ENCODE assay signal across 9 mouse cellular contexts in the genomic region with DNA sequence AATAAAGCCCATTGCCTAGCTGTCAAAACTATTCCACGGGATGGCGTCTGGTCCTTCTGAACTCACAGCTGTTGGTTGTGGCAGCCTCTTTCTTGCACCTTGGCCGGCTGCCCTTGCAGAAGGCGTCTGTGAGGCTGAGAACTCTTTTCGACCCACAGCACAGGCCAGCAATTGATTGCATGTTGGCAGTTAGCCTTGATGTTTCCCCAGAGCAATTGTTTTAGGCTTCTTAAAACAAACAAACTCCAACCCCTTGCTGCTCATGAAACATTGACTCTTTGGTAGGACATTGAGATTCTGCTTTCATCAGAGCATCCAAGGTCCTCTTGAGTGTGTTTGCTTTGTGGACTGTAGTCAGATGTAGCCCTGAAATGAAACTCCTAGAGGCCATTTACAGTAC. TPM values are rescaled to one million over a fixed set of nuclear protein-coding genes. Genes with fewer than 3 reads are reported as not detected.
A peak's percentile ranks its signal among the peaks of the same experiment; 100 is the strongest.
DNase-seq lines count a peak whose midpoint lies in the region; ATAC-seq and TF ChIP-seq lines count a peak whose summit lies in the region.
"Had no signal": no experiment of that assay in that cellular context is flagged by ENCODE, and none has a peak within 500 bp of the region (broad histone marks: within the 10 kb centered on the region; RNA-seq: fewer than 3 reads in every experiment).

No protein-coding gene starts in this region.

- H3K9me3 ChIP-seq in kidney, embryonic 14.5 days (ENCODE audit: control insufficient read depth, low read length), result no peaks in the 10 kb centered on the region
- no peaks in the 10 kb centered on the region for H3K9me3 ChIP-seq in heart, embryonic 16.5 days (replicated peaks; ENCODE audit: control insufficient read depth, low read length)

- peak; percentile 89 for DNase-seq in kidney, adult 2 months
- DNase-seq in cerebellum, postnatal 25 days, result peak; percentile 28 to 58
- peak; percentile 36 for DNase-seq in left cerebral cortex, adult 11 months (ENCODE audit: low spot score)
- DNase-seq in right cerebral cortex, postnatal 10 days (ENCODE audit: low spot score in 2 of 2), result peak; percentile 86 to 88
- DNase-seq in spleen, adult 18-20 months, result no peak

- H3K4me2 ChIP-seq in kidney, embryonic 14.5 days (replicated peaks; ENCODE audit: low read depth, low read length), result no peak overlapping the region
- H3K4me2 ChIP-seq in heart, embryonic 16.5 days (ENCODE audit: low read depth, low read length), result no peak overlapping the region

- peaks cover 5% of the 10 kb centered on the region for H3K4me1 ChIP-seq in kidney, adult 2 months (ENCODE audit: control insufficient read depth, insufficient read depth, low read length)
- no peaks in the 10 kb centered on the region for H3K4me1 ChIP-seq in kidney, embryonic 14.5 days (ENCODE audit: control insufficient read depth, insufficient read depth, low read length)
- peaks cover 11% of the 10 kb centered on the region for H3K4me1 ChIP-seq in heart, embryonic 16.5 days (ENCODE audit: control insufficient read depth, insufficient read depth, low read length)

- H3K36me3 ChIP-seq in kidney, adult 2 months (ENCODE audit: control insufficient read depth, insufficient read depth, low read length), result no peaks in the 10 kb centered on the region
- no peaks in the 10 kb centered on the region for H3K36me3 ChIP-seq in kidney, embryonic 14.5 days (ENCODE audit: control insufficient read depth, insufficient read depth, low read length)
- H3K36me3 ChIP-seq in heart, embryonic 16.5 days (ENCODE audit: control insufficient read depth, insufficient read depth), result no peaks in the 10 kb centered on the region

- no peak overlapping the region for H3K4me3 ChIP-seq in kidney, adult 2 months (ENCODE audit: insufficient read depth, low read depth, low read length)
- no peak overlapping the region for H3K4me3 ChIP-seq in kidney, embryonic 14.5 days (ENCODE audit: low read length)
- no peak overlapping the region for H3K4me3 ChIP-seq in heart, embryonic 16.5 days (ENCODE audit: low read length)

- WGBS in kidney, adult 2 months, result 38% methylated on average over 5 of the region's 5 CpGs
- 53% methylated on average over 5 of the region's 5 CpGs for WGBS in kidney, embryonic 14.5 days
- 27% methylated on average over 5 of the region's 5 CpGs for WGBS in heart, embryonic 16.5 days

- no peak; the same call in 1 of the 2 replicates for TF ChIP-seq CTCF in kidney, adult 2 months (conservative IDR thresholded peaks at IDR 0.05; ENCODE audit: insufficient read depth, insufficient read length, low read depth, low read length)

- no peak for TF ChIP-seq POLR2A in kidney, adult 2 months (IDR thresholded peaks at IDR 0.05; ENCODE audit: low read depth, low read length)

- no peak for ATAC-seq in kidney, embryonic 14.5 days (ENCODE audit: low FRiP score, low TSS enrichment)
- ATAC-seq in heart, embryonic 16.5 days (replicated peaks; ENCODE audit: extremely low read depth, insufficient read depth, low FRiP score), result no peak
- no peak for ATAC-seq in megakaryocyte progenitor cell, adult 5-6 weeks (replicated peaks; ENCODE audit: poor library complexity)

- peak overlapping the region; percentile 40 for H3K27ac ChIP-seq in kidney, adult 2 months (ENCODE audit: insufficient read depth, low read depth, low read length)
- H3K27ac ChIP-seq in kidney, embryonic 14.5 days (ENCODE audit: low read depth, low read length), result no peak overlapping the region
- H3K27ac ChIP-seq in heart, embryonic 16.5 days (ENCODE audit: low read length), result peak overlapping the region; percentile 58

- H3K9ac ChIP-seq in kidney, embryonic 14.5 days (ENCODE audit: low read depth, low read length), result no peak overlapping the region
- H3K9ac ChIP-seq in heart, embryonic 16.5 days (ENCODE audit: low read length), result no peak overlapping the region

- no peaks in the 10 kb centered on the region for H3K27me3 ChIP-seq in kidney, adult 2 months (replicated peaks; ENCODE audit: control insufficient read depth, insufficient read depth, low read length)
- H3K27me3 ChIP-seq in kidney, embryonic 14.5 days (ENCODE audit: control insufficient read depth, insufficient read depth, low read length), result no peaks in the 10 kb centered on the region
- H3K27me3 ChIP-seq in heart, embryonic 16.5 days (ENCODE audit: control insufficient read depth, insufficient read depth, low read length), result no peaks in the 10 kb centered on the region

RNA-seq across cellular contexts. Expression of gene Galm, which starts 33.2 kb away (rescaled TPM):
- polyA plus RNA-seq in kidney, adult 2 months (2012; rRNA removed), result 115 and 124 TPM in 2 replicates
- polyA plus RNA-seq in kidney, embryonic 14.5 days (2014; fragmentation: Nextera tagmentation; extraction: Ambion mirVana), result 14.1 and 16.4 TPM in 2 replicates
- polyA plus RNA-seq in heart, embryonic 16.5 days (2015; fragmentation: Nextera tagmentation; extraction: Ambion mirVana), result 14.5 and 14.7 TPM in 2 replicates
- 5.9 and 7.6 TPM in 2 replicates for total RNA-seq in megakaryocyte progenitor cell, adult 5-6 weeks (2015)
- total RNA-seq in megakaryocyte progenitor cell, adult 5-6 weeks (2017), result 4.5 and 6.7 TPM in 2 replicates

RNA-seq across cellular contexts. Expression of gene Srsf7, which starts 46.7 kb away (rescaled TPM):
- 26.5 and 34.3 TPM in 2 replicates for polyA plus RNA-seq in kidney, adult 2 months (2012; rRNA removed)
- 756 and 811 TPM in 2 replicates for polyA plus RNA-seq in kidney, embryonic 14.5 days (2014; fragmentation: Nextera tagmentation; extraction: Ambion mirVana)
- 291 and 311 TPM in 2 replicates for polyA plus RNA-seq in heart, embryonic 16.5 days (2015; fragmentation: Nextera tagmentation; extraction: Ambion mirVana)
- total RNA-seq in megakaryocyte progenitor cell, adult 5-6 weeks (2015), result 538 and 545 TPM in 2 replicates
- total RNA-seq in megakaryocyte progenitor cell, adult 5-6 weeks (2017), result 490 and 575 TPM in 2 replicates

RNA-seq across cellular contexts. Expression of gene Ttc39d, which starts 46.8 kb away (rescaled TPM):
- 0.04 and 0.05 TPM in 2 replicates for polyA plus RNA-seq in kidney, adult 2 months (2012; rRNA removed)
- polyA plus RNA-seq in kidney, embryonic 14.5 days (2014; fragmentation: Nextera tagmentation; extraction: Ambion mirVana), result 0.11 TPM in 1 of 2 replicates, not detected in the other
- polyA plus RNA-seq in heart, embryonic 16.5 days (2015; fragmentation: Nextera tagmentation; extraction: Ambion mirVana), result 0.25 TPM in 1 of 2 replicates, not detected in the other
- total RNA-seq in megakaryocyte progenitor cell, adult 5-6 weeks (2015), result not detected in 2 replicates
- not detected in 2 replicates for total RNA-seq in megakaryocyte progenitor cell, adult 5-6 weeks (2017)
- total RNA-seq: neutrophil, adult 5-6 weeks had no signal

Comparison
In these comparisons a context has a peak if more than half of its experiments do, and no peak if none do; other contexts are left out.
1. DNase-seq: peak in kidney, adult 2 months (single experiment), cerebellum, postnatal 25 days (2 of 2), left cerebral cortex, adult 11 months (single experiment) and right cerebral cortex, postnatal 10 days (2 of 2); none in spleen, adult 18-20 months (0 of 2).